Comparison of ENCODE assay signal across 8 mouse cellular contexts in the genomic region with DNA sequence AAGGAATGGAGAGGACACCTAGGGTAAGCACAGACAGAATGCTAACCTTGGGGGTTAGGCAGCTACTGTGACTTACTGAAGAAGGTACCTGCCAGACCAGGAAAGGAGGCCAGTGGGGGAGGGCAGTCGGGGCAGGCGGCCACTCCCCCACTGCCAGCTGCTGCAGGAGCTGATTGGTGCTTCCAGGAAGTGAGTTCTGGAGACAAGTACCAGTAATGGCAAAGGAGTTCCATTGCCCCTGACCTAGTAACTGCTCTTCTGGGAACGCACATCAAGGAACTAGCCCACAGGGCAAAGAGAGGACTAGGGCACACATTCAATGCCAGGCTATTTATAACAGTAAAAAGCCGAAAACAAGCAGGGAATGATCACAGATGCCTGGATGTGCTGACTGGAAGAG. TPM values are rescaled to one million over a fixed set of nuclear protein-coding genes. Genes with fewer than 3 reads are reported as not detected.
DNase-seq lines count a peak whose midpoint lies in the region; ATAC-seq lines count a peak whose summit lies in the region.

No protein-coding gene starts in this region.

- H3K27me3 ChIP-seq in megakaryocyte, embryonic 14.5 days (replicated peaks), result no peaks in the 10 kb centered on the region
- no peaks in the 10 kb centered on the region for H3K27me3 ChIP-seq in hindbrain, embryonic 12.5 days

- 0 out of 2 replicates have a peak overlapping the region, but pooled peaks have one; percentile 29 for H3K9ac ChIP-seq in hindbrain, embryonic 12.5 days

- no peak for ATAC-seq in megakaryocyte, adult 5-6 weeks (ENCODE audit: poor library complexity, severe bottlenecking)
- no peak for ATAC-seq in hindbrain, embryonic 12.5 days (ENCODE audit: low FRiP score)
- no peak for ATAC-seq in megakaryocyte progenitor cell, adult 5-6 weeks (replicated peaks; ENCODE audit: poor library complexity)

- DNase-seq in cerebellum, postnatal 14 days, result peak; percentile 32 to 33
- DNase-seq in lung, postnatal 10 days, result peak; percentile 31
- DNase-seq in left cerebral cortex, adult 18-20 months (ENCODE audit: low spot score in 2 of 2), result no peak
- no peak for DNase-seq in right cerebral cortex, postnatal 14 days

- peak overlapping the region; percentile 69 for H3K4me3 ChIP-seq in megakaryocyte, embryonic 14.5 days (replicated peaks)
- no peak overlapping the region for H3K4me3 ChIP-seq in hindbrain, embryonic 12.5 days

- 88% methylated on average over 4 of the region's 4 CpGs for WGBS in hindbrain, embryonic 12.5 days

- no peak overlapping the region; the same call in 1 of the 2 replicates for H3K27ac ChIP-seq in hindbrain, embryonic 12.5 days

- peaks cover 76% of the 10 kb centered on the region for H3K4me1 ChIP-seq in megakaryocyte, embryonic 14.5 days
- H3K4me1 ChIP-seq in hindbrain, embryonic 12.5 days, result peaks cover 54% of the 10 kb centered on the region

- H3K9me3 ChIP-seq in megakaryocyte, embryonic 14.5 days, result no peaks in the 10 kb centered on the region
- no peaks in the 10 kb centered on the region for H3K9me3 ChIP-seq in hindbrain, embryonic 12.5 days (replicated peaks)

- peaks cover 53% of the 10 kb centered on the region for H3K36me3 ChIP-seq in megakaryocyte, embryonic 14.5 days (replicated peaks; ENCODE audit: low read length)
- H3K36me3 ChIP-seq in hindbrain, embryonic 12.5 days, result peaks cover 10% of the 10 kb centered on the region

- 0 out of 2 replicates have a peak overlapping the region, but pooled peaks have one; percentile 8 for H3K4me2 ChIP-seq in hindbrain, embryonic 12.5 days (replicated peaks)

RNA-seq across cellular contexts. Expression of gene Rab11b, which starts 3.1 kb away (rescaled TPM):
- 140 and 309 TPM in 2 replicates for polyA plus RNA-seq in megakaryocyte, embryonic 14.5 days (2012; ENCODE audit: insufficient read depth, low replicate concordance)
- 94.0 and 104 TPM in 2 replicates for total RNA-seq in megakaryocyte, adult 5-6 weeks (2015)
- 26.7 and 41.1 TPM in 2 replicates for total RNA-seq in megakaryocyte, adult 5-6 weeks (2017)
- polyA plus RNA-seq in hindbrain, embryonic 12.5 days (2016; fragmentation: Nextera tagmentation; extraction: Ambion mirVana), result 404 and 415 TPM in 2 replicates
- total RNA-seq in megakaryocyte progenitor cell, adult 5-6 weeks (2015), result 75.7 and 89.0 TPM in 2 replicates
- 24.4 and 30.6 TPM in 2 replicates for total RNA-seq in megakaryocyte progenitor cell, adult 5-6 weeks (2017)
- 100 to 1,000 TPM; 359 to 382 TPM for total RNA-seq in left cerebral cortex, adult 18-20 months (2021)

RNA-seq across cellular contexts. Expression of gene Angptl4, which starts 24.4 kb away (rescaled TPM):
- 0.59 and 1.5 TPM in 2 replicates for polyA plus RNA-seq in megakaryocyte, embryonic 14.5 days (2012; ENCODE audit: insufficient read depth, low replicate concordance)
- total RNA-seq in megakaryocyte, adult 5-6 weeks (2015), result 0.59 and 0.80 TPM in 2 replicates
- 0.33 and 0.73 TPM in 2 replicates for total RNA-seq in megakaryocyte, adult 5-6 weeks (2017)
- polyA plus RNA-seq in hindbrain, embryonic 12.5 days (2016; fragmentation: Nextera tagmentation; extraction: Ambion mirVana), result 25.6 and 26.8 TPM in 2 replicates
- 7.3 and 9.2 TPM in 2 replicates for total RNA-seq in megakaryocyte progenitor cell, adult 5-6 weeks (2015)
- 8.4 and 9.7 TPM in 2 replicates for total RNA-seq in megakaryocyte progenitor cell, adult 5-6 weeks (2017)
- 1 to 10 TPM; 1.4 to 2.2 TPM for total RNA-seq in left cerebral cortex, adult 18-20 months (2021)

RNA-seq across cellular contexts. Expression of gene March2, which starts 38.8 kb away (rescaled TPM):
- polyA plus RNA-seq in megakaryocyte, embryonic 14.5 days (2012; ENCODE audit: insufficient read depth, low replicate concordance), result 77.9 and 126 TPM in 2 replicates
- 51.4 and 64.2 TPM in 2 replicates for total RNA-seq in megakaryocyte, adult 5-6 weeks (2015)
- 42.7 and 46.6 TPM in 2 replicates for total RNA-seq in megakaryocyte, adult 5-6 weeks (2017)
- 53.4 and 54.6 TPM in 2 replicates for polyA plus RNA-seq in hindbrain, embryonic 12.5 days (2016; fragmentation: Nextera tagmentation; extraction: Ambion mirVana)
- 36.3 and 38.8 TPM in 2 replicates for total RNA-seq in megakaryocyte progenitor cell, adult 5-6 weeks (2015)
- 22.8 and 31.4 TPM in 2 replicates for total RNA-seq in megakaryocyte progenitor cell, adult 5-6 weeks (2017)
- total RNA-seq in left cerebral cortex, adult 18-20 months (2021), result 10 to 100 TPM; 90.0 to 90.1 TPM

RNA-seq across cellular contexts. Expression of gene Kank3, which starts 53.1 kb away (rescaled TPM):
- polyA plus RNA-seq in megakaryocyte, embryonic 14.5 days (2012; ENCODE audit: insufficient read depth, low replicate concordance), result 3.8 and 3.9 TPM in 2 replicates
- 12.3 and 16.2 TPM in 2 replicates for total RNA-seq in megakaryocyte, adult 5-6 weeks (2015)
- total RNA-seq in megakaryocyte, adult 5-6 weeks (2017), result 13.5 and 14.8 TPM in 2 replicates
- polyA plus RNA-seq in hindbrain, embryonic 12.5 days (2016; fragmentation: Nextera tagmentation; extraction: Ambion mirVana), result 30.8 and 31.4 TPM in 2 replicates
- total RNA-seq in megakaryocyte progenitor cell, adult 5-6 weeks (2015), result 9.6 and 12.7 TPM in 2 replicates
- total RNA-seq in megakaryocyte progenitor cell, adult 5-6 weeks (2017), result 5.7 and 9.7 TPM in 2 replicates
- total RNA-seq in left cerebral cortex, adult 18-20 months (2021), result 10 to 100 TPM; 27.5 to 32.7 TPM

Comparison
In these comparisons a context has a peak if more than half of its experiments do, and no peak if none do; other contexts are left out.
1. DNase-seq: peak in cerebellum, postnatal 14 days (2 of 2) and lung, postnatal 10 days (single experiment); none in left cerebral cortex, adult 18-20 months (0 of 2) and right cerebral cortex, postnatal 14 days (single experiment).